Mouse (Mus musculus): ENCODE measurements at regions not wholly inside any gene's neighbourhood (a gene's known extent, or its start where the extent isn't known, plus 50 kb on each side); places are given as distances from the start of the nearest gene placed in this dataset.

- no peak for DNase-seq (ENCODE audit: low read depth, low spot score)
These were observed 374.6 kb downstream of the Ipo11 start for GRCm38 (mm10) chr13:106562161-106562560.

GRCm38 (mm10) chr13:106525406-106526206 is 411.2 kb downstream of the Ipo11 start:
- no peak for DNase-seq (ENCODE audit: low read depth, low spot score)

- no peak for DNase-seq (ENCODE audit: low read depth, low spot score)
These were observed 422.1 kb downstream of the Ipo11 start for GRCm38 (mm10) chr13:106514510-106515169.

GRCm38 (mm10) chr13:106513669-106514068 is 423.1 kb downstream of the Ipo11 start:
- DNase-seq (ENCODE audit: low read depth, low spot score), result no peak

- DNase-seq (ENCODE audit: low read depth, low spot score), result no peak
These were observed 426.3 kb downstream of the Ipo11 start for GRCm38 (mm10) chr13:106510435-106510834.

GRCm38 (mm10) chr13:106501273-106501672 is 435.5 kb downstream of the Ipo11 start:
- no peak for DNase-seq (ENCODE audit: low read depth, low spot score)

GRCm38 (mm10) chr13:106471264-106471663 is 465.5 kb downstream of the Ipo11 start:
- no peak for DNase-seq (ENCODE audit: low read depth, low spot score)

- DNase-seq (ENCODE audit: low read depth, low spot score), result no peak
These were observed 482.3 kb downstream of the Ipo11 start for GRCm38 (mm10) chr13:106454366-106454927.

- no peak for DNase-seq (ENCODE audit: low read depth, low spot score)
These were observed 504.6 kb downstream of the Ipo11 start for GRCm38 (mm10) chr13:106432165-106432564.

GRCm38 (mm10) chr13:106406608-106407038 is 530.1 kb downstream of the Ipo11 start:
- no peak for DNase-seq (ENCODE audit: low read depth, low spot score)

- no peak for DNase-seq (ENCODE audit: low read depth, low spot score)
These were observed 544.1 kb downstream of the Ipo11 start for GRCm38 (mm10) chr13:106392642-106393041.

GRCm38 (mm10) chr13:106388634-106389033 is 548.1 kb downstream of the Ipo11 start:
- no peak for DNase-seq (ENCODE audit: low read depth, low spot score)

GRCm38 (mm10) chr13:106367589-106367988 is 569.2 kb downstream of the Ipo11 start:
- DNase-seq (ENCODE audit: low read depth, low spot score), result no peak

- no peak for DNase-seq (ENCODE audit: low read depth, low spot score)
These were observed 583.9 kb downstream of the Ipo11 start for GRCm38 (mm10) chr13:106352614-106353409.

- DNase-seq (ENCODE audit: low read depth, low spot score), result no peak
These were observed 604.7 kb downstream of the Ipo11 start for GRCm38 (mm10) chr13:106332025-106332424.

- no peak for DNase-seq (ENCODE audit: low read depth, low spot score)
These were observed 617.8 kb downstream of the Ipo11 start for GRCm38 (mm10) chr13:106318980-106319379.

- DNase-seq (ENCODE audit: low read depth, low spot score), result no peak
These were observed 618.3 kb downstream of the Ipo11 start for GRCm38 (mm10) chr13:106318476-106318875.

- DNase-seq (ENCODE audit: low read depth, low spot score), result no peak
These were observed 619.5 kb downstream of the Ipo11 start for GRCm38 (mm10) chr13:106317300-106317699.

GRCm38 (mm10) chr13:106281181-106281580 is 655.6 kb downstream of the Ipo11 start:
- DNase-seq (ENCODE audit: low read depth, low spot score), result no peak

- no peak for DNase-seq (ENCODE audit: low read depth, low spot score)
These were observed 676.9 kb downstream of the Ipo11 start for GRCm38 (mm10) chr13:106259874-106260273.

Data from CD4-positive helper T cell, adult 2 months (primary cell).